Mouse (Mus musculus) CH12.LX (cell line): ENCODE results near the gene Dhx16. TPM values are rescaled to one million over a fixed set of nuclear protein-coding genes. Genes with fewer than 3 reads are reported as not detected.

Source experiments
- DNase-seq: peaks from one replicate; pipeline ENCODE4 v3.0.0-alpha.2; 2013; ENCODE audit errors: extremely low read depth
- H3K27ac ChIP-seq: 2 replicates; pipeline ENCODE4 v1.5.1; 2012; ENCODE audit warnings: low read depth, mild to moderate bottlenecking, control low read depth, moderate library complexity; ENCODE audit not compliant: insufficient read depth
- H3K27me3 ChIP-seq: replicated peaks from 2 replicates; pipeline ENCODE3; 2012; ENCODE audit warnings: inconsistent platforms
- H3K36me3 ChIP-seq, 2 experiments: replicated peaks in 1 of 2; 2 replicates each; pipeline versions ENCODE3 to v1.6.1; 2012; ENCODE audit warnings: inconsistent platforms in 1 of 2, low read length in 1 of 2, mild to moderate bottlenecking in 1 of 2, mixed read lengths in 1 of 2, moderate library complexity in 1 of 2; ENCODE audit not compliant: control insufficient read depth in 1 of 2, insufficient read depth in 1 of 2
- H3K4me1 ChIP-seq, 2 experiments: 2 replicates each; pipeline ENCODE4 v1.6.1; 2012; ENCODE audit warnings: inconsistent platforms in 1 of 2, moderate library complexity in 1 of 2; ENCODE audit not compliant: insufficient read depth in 2 of 2, control insufficient read depth in 1 of 2
- H3K4me2 ChIP-seq: 2 replicates; pipeline ENCODE4 v1.6.1; 2012; ENCODE audit warnings: low read depth, mild to moderate bottlenecking, control low read depth; ENCODE audit not compliant: poor library complexity, insufficient read depth, severe bottlenecking
- H3K4me3 ChIP-seq, 3 experiments: fragments of 150-350 bp in 1 of 3; sonication (generic) in 1 of 3; replicated peaks in 1 of 3; 2 replicates each; pipeline versions ENCODE3 to v1.5.1; 2011 to 2012; ENCODE audit warnings: low read depth in 2 of 3, low read length in 2 of 3, mild to moderate bottlenecking in 2 of 3, moderate library complexity in 2 of 3, control low read depth in 1 of 3, improper control_type of control experiment in 1 of 3, inconsistent platforms in 1 of 3, mixed read lengths in 1 of 3; ENCODE audit not compliant: poor library complexity in 1 of 3
- H3K79me2 ChIP-seq: replicated peaks from 2 replicates; pipeline ENCODE4 v1.6.1; 2012; ENCODE audit warnings: mild to moderate bottlenecking, moderate library complexity; ENCODE audit not compliant: control insufficient read depth, poor library complexity, insufficient read depth, severe bottlenecking; ENCODE audit errors: extremely low read depth
- H3K9ac ChIP-seq: 2 replicates; pipeline ENCODE4 v1.6.1; 2012; ENCODE audit warnings: low read depth, mild to moderate bottlenecking, control low read depth, moderate library complexity; ENCODE audit not compliant: insufficient read depth
- H3K9me3 ChIP-seq: replicated peaks from 2 replicates; pipeline ENCODE3; 2012; ENCODE audit warnings: low read length, inconsistent platforms, mixed read lengths
- BHLHE40 ChIP-seq: IDR thresholded peaks from 2 replicates; pipeline ENCODE4 v1.6.1; 2011; ENCODE audit warnings: mild to moderate bottlenecking, low read depth, low read length, improper control_type of control experiment
- CHD1 ChIP-seq: IDR thresholded peaks from 2 replicates; pipeline ENCODE4 v1.6.1; 2012; ENCODE audit warnings: low read depth, low read length, improper control_type of control experiment, inconsistent platforms
- CHD2 ChIP-seq: IDR thresholded peaks from 2 replicates; pipeline ENCODE4 v1.6.1; 2011; ENCODE audit warnings: low read length, improper control_type of control experiment
- CTCF ChIP-seq, 2 experiments: IDR thresholded peaks in 1 of 2; conservative IDR thresholded peaks in 1 of 2; 2 replicates each; pipeline ENCODE4 v1.5.1; 2011 to 2012; ENCODE audit warnings: low read depth in 2 of 2, low read length in 2 of 2, improper control_type of control experiment in 1 of 2, inconsistent platforms in 1 of 2, mild to moderate bottlenecking in 1 of 2, moderate library complexity in 1 of 2
- E2F4 ChIP-seq: IDR thresholded peaks from 2 replicates; pipeline ENCODE4 v1.6.1; 2011; ENCODE audit warnings: low read depth, low read length, improper control_type of control experiment; ENCODE audit not compliant: insufficient replicate concordance
- ELF1 ChIP-seq: IDR thresholded peaks from 2 replicates; pipeline ENCODE4 v1.6.1; 2014; ENCODE audit warnings: low read depth, mild to moderate bottlenecking, inconsistent platforms, low read length, improper control_type of control experiment
- EP300 ChIP-seq: IDR thresholded peaks from 2 replicates; pipeline ENCODE4 v1.6.1; 2011; ENCODE audit warnings: low read length, improper control_type of control experiment
- ETS1 ChIP-seq: conservative IDR thresholded peaks from 2 replicates; pipeline ENCODE4 v1.6.1; 2012; ENCODE audit warnings: low read depth, mild to moderate bottlenecking, inconsistent platforms, low read length, improper control_type of control experiment, moderate library complexity
- GABPA ChIP-seq: IDR thresholded peaks from 2 replicates; pipeline ENCODE4 v1.6.1; 2012; ENCODE audit warnings: low read depth, low read length, improper control_type of control experiment, inconsistent platforms; ENCODE audit not compliant: insufficient replicate concordance
- HCFC1 ChIP-seq: IDR thresholded peaks from 2 replicates; pipeline ENCODE4 v1.6.1; 2012; ENCODE audit warnings: low read depth, mild to moderate bottlenecking, inconsistent platforms, low read length, improper control_type of control experiment
- IRF4 ChIP-seq: IDR thresholded peaks from 2 replicates; pipeline ENCODE4 v1.6.1; 2014; ENCODE audit warnings: low read depth, mild to moderate bottlenecking, inconsistent platforms, low read length, improper control_type of control experiment
- JUN ChIP-seq: IDR thresholded peaks from 2 replicates; pipeline ENCODE4 v1.6.1; 2011; ENCODE audit warnings: low read depth, mild to moderate bottlenecking, low read length, improper control_type of control experiment, moderate library complexity; ENCODE audit not compliant: insufficient read depth
- JUND ChIP-seq: conservative IDR thresholded peaks from 2 replicates; pipeline ENCODE4 v1.6.1; 2011; ENCODE audit warnings: low read depth, low read length, improper control_type of control experiment
- KAT2A ChIP-seq: IDR thresholded peaks from 2 replicates; pipeline ENCODE4 v1.6.1; 2012; ENCODE audit warnings: low read length, improper control_type of control experiment, inconsistent platforms; ENCODE audit not compliant: insufficient replicate concordance
- MAFK ChIP-seq: IDR thresholded peaks from 2 replicates; pipeline ENCODE4 v1.6.1; 2011; ENCODE audit warnings: low read length, improper control_type of control experiment; ENCODE audit not compliant: insufficient replicate concordance
- MAX ChIP-seq: IDR thresholded peaks from 2 replicates; pipeline ENCODE4 v1.6.1; 2011; ENCODE audit warnings: low read length, improper control_type of control experiment
- MAZ ChIP-seq: IDR thresholded peaks from 2 replicates; pipeline ENCODE4 v1.6.1; 2012; ENCODE audit warnings: low read depth, mild to moderate bottlenecking, inconsistent platforms, low read length, improper control_type of control experiment, moderate library complexity
- MEF2A ChIP-seq: IDR thresholded peaks from 2 replicates; pipeline ENCODE4 v1.6.1; 2014; ENCODE audit warnings: low read depth, mild to moderate bottlenecking, inconsistent platforms, low read length, improper control_type of control experiment, borderline replicate concordance
- MXI1 ChIP-seq: IDR thresholded peaks from 2 replicates; pipeline ENCODE4 v1.6.1; 2011; ENCODE audit warnings: mild to moderate bottlenecking, low read depth, low read length, improper control_type of control experiment
- MYC ChIP-seq: IDR thresholded peaks from 2 replicates; pipeline ENCODE4 v1.6.1; 2011; ENCODE audit warnings: low read depth, mild to moderate bottlenecking, improper control_type of control experiment, low read length
- NELFE ChIP-seq: IDR thresholded peaks from 2 replicates; pipeline ENCODE4 v1.6.1; 2011; ENCODE audit warnings: low read depth, low read length, improper control_type of control experiment
- NRF1 ChIP-seq: IDR thresholded peaks from 2 replicates; pipeline ENCODE4 v1.6.1; 2014; ENCODE audit warnings: low read depth, mild to moderate bottlenecking, inconsistent platforms, low read length, improper control_type of control experiment, moderate library complexity
- PAX5 ChIP-seq: IDR thresholded peaks from 2 replicates; pipeline ENCODE4 v1.6.1; 2012; ENCODE audit warnings: low read length, inconsistent platforms, mixed read lengths
- POLR2A ChIP-seq: IDR thresholded peaks from 2 replicates; pipeline ENCODE4 v1.6.1; 2011; ENCODE audit warnings: low read depth, mild to moderate bottlenecking, improper control_type of control experiment, low read length
- POLR2AphosphoS2 ChIP-seq: IDR thresholded peaks from 2 replicates; pipeline ENCODE4 v1.6.1; 2011; ENCODE audit warnings: low read depth, low read length, improper control_type of control experiment
- RAD21 ChIP-seq: IDR thresholded peaks from 2 replicates; pipeline ENCODE4 v1.6.1; 2011; ENCODE audit warnings: low read depth, mild to moderate bottlenecking, low read length, improper control_type of control experiment, moderate library complexity
- RCOR1 ChIP-seq: conservative IDR thresholded peaks from 2 replicates; pipeline ENCODE4 v1.6.1; 2012; ENCODE audit warnings: low read depth, mild to moderate bottlenecking, inconsistent platforms, low read length, improper control_type of control experiment
- SIN3A ChIP-seq: IDR thresholded peaks from 2 replicates; pipeline ENCODE4 v1.6.1; 2012; ENCODE audit warnings: low read length, improper control_type of control experiment, inconsistent platforms
- SMC3 ChIP-seq: IDR thresholded peaks from 2 replicates; pipeline ENCODE4 v1.6.1; 2011; ENCODE audit warnings: low read depth, low read length, improper control_type of control experiment
- TBP ChIP-seq: conservative IDR thresholded peaks from 2 replicates; pipeline ENCODE4 v1.6.1; 2011; ENCODE audit warnings: low read depth, low read length, improper control_type of control experiment
- TCF12 ChIP-seq: IDR thresholded peaks from 2 replicates; pipeline ENCODE4 v1.6.1; 2014; ENCODE audit warnings: low read depth, mild to moderate bottlenecking, inconsistent platforms, low read length, improper control_type of control experiment
- UBTF ChIP-seq: IDR thresholded peaks from 2 replicates; pipeline ENCODE4 v1.6.1; 2012; ENCODE audit warnings: low read depth, mild to moderate bottlenecking, inconsistent platforms, low read length, improper control_type of control experiment, moderate library complexity
- USF1 ChIP-seq: IDR thresholded peaks from 2 replicates; pipeline ENCODE4 v1.6.1; 2014; ENCODE audit warnings: low read depth, mild to moderate bottlenecking, inconsistent platforms, low read length, improper control_type of control experiment
- USF2 ChIP-seq: conservative IDR thresholded peaks from 2 replicates; pipeline ENCODE4 v1.6.1; 2011; ENCODE audit warnings: low read depth, low read length, improper control_type of control experiment
- ZC3H11A ChIP-seq: IDR thresholded peaks from 2 replicates; pipeline ENCODE4 v1.6.1; 2012; ENCODE audit warnings: low read depth, mild to moderate bottlenecking, inconsistent platforms, low read length, improper control_type of control experiment
- ZKSCAN1 ChIP-seq: IDR thresholded peaks from 2 replicates; pipeline ENCODE4 v1.6.1; 2012; ENCODE audit warnings: low read depth, inconsistent platforms, low read length, improper control_type of control experiment, borderline replicate concordance
- ZMIZ1 ChIP-seq: IDR thresholded peaks from 2 replicates; pipeline ENCODE4 v1.6.1; 2012; ENCODE audit warnings: low read depth, mild to moderate bottlenecking, inconsistent platforms, low read length, improper control_type of control experiment
- ZNF384 ChIP-seq: IDR thresholded peaks from 2 replicates; pipeline ENCODE4 v1.6.1; 2012; ENCODE audit warnings: low read depth, low read length, improper control_type of control experiment, inconsistent platforms
- dilution Hi-C: fragments of 300-500 bp; cut with MboI; formaldehyde crosslinking; loops from 2 replicates; pipeline ENCODE4 v1.14.3; 2020; ENCODE audit warnings: low sequenced_read_pairs; ENCODE audit not compliant: extremely low pct_unique_long_range_greater_than_20kb, extremely low pct_ligation_motif_present
- in situ Hi-C: fragments of 300-500 bp; cut with MboI; formaldehyde crosslinking; loops from 3 replicates; pipeline ENCODE4 v1.14.3; 2019; ENCODE audit warnings: low sequenced_read_pairs, low pct_ligation_motif_present, low pct_unique_long_range_greater_than_20kb, mixed read lengths
- polyA plus RNA-seq: library from polyadenylated mRNA; unstranded; fragments of >175 nt; gene quantifications from 2 replicates; pipeline ENCODE4 v1.2.1, GENCODE M21; 2012; ENCODE audit warnings: low read depth; ENCODE audit not compliant: insufficient read length
- total RNA-seq, 2 experiments: library from RNA; depleted of rRNA; stranded (reverse); fragments of 300-350 nt in 1 of 2; fragments of >200 nt in 1 of 2; gene quantifications; 2 replicates each; pipeline ENCODE4 v1.2.3; 2012 to 2014

The Dhx16 gene
- total and polyA plus RNA-seq, 3 experiments: 74.8 to 107 (median 75.3) TPM

GRCm38 (mm10) chr17:35837487-35837886 lies 42.1 kb upstream of the Dhx16 start:
- no peaks in the 10 kb centered on the region for H3K27me3 ChIP-seq
- dilution Hi-C loops: no loop called here
- H3K9ac ChIP-seq: peak overlapping the region; percentile 99
- peak overlapping the region; percentile 83 to 93 (median 89) for H3K4me3 ChIP-seq
- H3K27ac ChIP-seq: peak overlapping the region; percentile 64; the same call in 1 of the 2 replicates
- H3K4me1 ChIP-seq: peaks cover 11 to 38% of the 10 kb centered on the region in 2 experiments
- no peak overlapping the region for H3K4me2 ChIP-seq
- peaks cover 39 to 44% of the 10 kb centered on the region in 2 experiments for H3K36me3 ChIP-seq
- H3K9me3 ChIP-seq: no peaks in the 10 kb centered on the region
- peak; percentile 80 for DNase-seq
- in situ Hi-C loops: loop anchor here (5.0 kb wide), 1 partner anchor 35 kb away; no protein-coding TSS in a partner anchor
- peaks cover 38% of the 10 kb centered on the region for H3K79me2 ChIP-seq
- no peak for TF ChIP-seq IRF4
- TF ChIP-seq PAX5: no peak
- TF ChIP-seq SMC3: no peak
- no peak for TF ChIP-seq SIN3A
- TF ChIP-seq ZNF384: no peak
- no peak for TF ChIP-seq POLR2A
- TF ChIP-seq NRF1: no peak
- no peak for TF ChIP-seq MAX
- TF ChIP-seq GABPA: no peak
- no peak for TF ChIP-seq USF2
- TF ChIP-seq UBTF: 0 out of 2 replicates have a peak, but pooled peaks have one; percentile 53
- peak; percentile 15 for TF ChIP-seq ETS1
- TF ChIP-seq E2F4: no peak
- no peak for TF ChIP-seq BHLHE40
- TF ChIP-seq HCFC1: peak; percentile 43; the same call in 1 of the 2 replicates
- TF ChIP-seq POLR2AphosphoS2: peak; percentile 88
- peak; percentile 85 for TF ChIP-seq CHD2
- no peak for TF ChIP-seq RCOR1
- no peak for TF ChIP-seq KAT2A
- no peak for TF ChIP-seq JUND
- peak; percentile 81; the same call in 1 of the 2 replicates for TF ChIP-seq CHD1
- TF ChIP-seq MAFK: no peak
- TF ChIP-seq TBP: no peak
- TF ChIP-seq USF1: no peak
- no peak for TF ChIP-seq CTCF (conservative IDR thresholded peaks at IDR 0.05 in 1 of 2, IDR thresholded peaks at IDR 0.05 in 1 of 2; ENCODE audit: low read depth in 2 of 2, low read length in 2 of 2)
- no peak for TF ChIP-seq TCF12
- no peak for TF ChIP-seq JUN
- TF ChIP-seq ZC3H11A: no peak
- no peak for TF ChIP-seq RAD21
- no peak for TF ChIP-seq ZMIZ1
- no peak for TF ChIP-seq NELFE
- peak; percentile 58; the same call in 1 of the 2 replicates for TF ChIP-seq ELF1
- TF ChIP-seq ZKSCAN1: no peak
- no peak for TF ChIP-seq MYC
- TF ChIP-seq MXI1: no peak
- TF ChIP-seq MAZ: no peak
- no peak for TF ChIP-seq EP300
- peak; percentile 24; the same call in 1 of the 2 replicates for TF ChIP-seq MEF2A
